Mouse (Mus musculus) cerebral cortex, adult 2 months (tissue): ENCODE data around the gene Pqbp1.

ENCODE experiments used
- WGBS: fragments of 180-500 bp; shearing (Covaris S2); methylation state at CpG from one replicate; pipeline ENCODE4 v1.1.7; 2018; 5-methylcytosine and 5-hydroxymethylcytosine counted together

Gene Pqbp1

DNA sequence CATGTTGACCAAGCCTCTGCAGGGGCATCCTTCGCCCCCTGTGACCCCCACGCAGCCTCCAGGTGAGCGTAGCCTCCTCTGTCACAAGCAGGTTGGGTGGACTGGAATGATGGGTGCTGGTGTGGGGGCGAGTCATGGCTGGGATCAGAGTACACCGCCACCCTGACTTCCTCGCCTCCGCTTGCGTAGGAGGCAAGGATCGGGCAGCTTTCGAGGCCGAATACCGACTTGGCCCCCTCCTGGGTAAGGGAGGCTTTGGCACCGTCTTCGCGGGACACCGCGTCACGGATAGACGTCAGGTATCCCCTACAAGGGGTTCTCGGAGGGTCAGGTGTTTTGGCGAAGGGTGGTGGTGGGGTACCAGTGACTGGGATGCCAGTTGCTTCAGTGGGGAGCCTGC lies 20.6 kb downstream of the Pqbp1 start:
- 5% methylated on average over 21 of the region's 21 CpGs for WGBS

DNA sequence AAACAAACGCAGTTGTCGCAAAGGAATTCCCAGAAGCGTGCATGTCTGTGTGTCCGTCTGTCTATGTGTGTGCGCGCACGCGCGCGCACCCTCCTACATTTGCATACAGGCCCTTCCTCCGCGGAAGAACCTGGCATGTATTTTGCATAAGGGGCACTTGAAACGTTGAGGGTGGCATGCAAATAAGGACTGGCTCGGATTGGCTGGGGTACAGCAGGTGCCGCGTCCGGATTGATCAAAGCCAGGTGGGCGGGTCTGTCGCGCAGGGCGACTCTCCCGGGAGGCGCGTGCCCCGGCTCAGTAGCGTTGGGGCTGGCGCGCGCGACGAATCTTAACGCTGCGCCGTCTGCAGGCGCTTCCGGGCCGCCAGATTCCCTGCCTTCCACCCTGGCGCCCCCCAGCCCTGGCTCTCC lies 21.1 kb downstream of the Pqbp1 start, which contains the start of gene Pim2:
TSS of gene Pim2 (plus strand) at position 256 of the 413 bp plus-strand sequence.
- WGBS = 2% methylated on average over 38 of the region's 38 CpGs

DNA sequence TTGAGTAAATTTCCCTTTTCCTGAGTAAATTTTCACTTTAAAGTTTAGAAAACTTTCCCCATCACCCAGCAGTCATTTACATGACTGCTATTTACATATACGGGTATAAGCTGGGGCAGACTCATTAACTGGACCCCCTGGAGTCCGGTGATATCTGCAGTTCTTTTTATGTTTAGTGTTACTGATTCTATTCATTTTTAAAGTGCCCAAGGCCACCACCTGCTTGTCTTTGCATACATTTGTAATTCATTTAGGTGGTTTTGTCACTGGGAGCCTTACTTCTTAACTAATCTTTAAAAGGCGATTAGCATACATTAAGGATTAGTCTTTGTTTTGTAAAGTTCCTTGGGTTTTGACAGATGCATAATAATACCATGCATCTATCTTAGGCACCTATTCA lies 29.2 kb downstream of the Pqbp1 start:
- 56% methylated on average over 3 of the region's 3 CpGs for WGBS

DNA sequence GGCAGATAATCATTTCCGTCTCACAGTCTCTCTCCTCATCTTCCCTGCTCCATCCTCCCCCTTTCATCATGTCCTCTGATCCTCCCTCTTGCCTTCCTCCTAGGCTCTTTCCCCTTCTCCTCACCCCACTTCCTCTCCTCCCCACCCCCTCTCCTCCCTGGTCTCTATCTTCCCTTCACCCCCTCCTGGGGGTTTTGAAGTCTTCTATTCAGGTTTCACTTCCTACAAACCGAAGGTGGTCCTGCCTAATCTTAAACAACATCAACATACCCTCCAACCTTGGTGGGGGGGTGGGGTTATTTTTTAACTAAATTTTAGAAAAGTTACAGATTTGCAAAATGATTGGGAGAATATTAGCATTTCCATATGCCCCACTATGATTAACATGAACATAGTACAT lies 30.6 kb downstream of the Pqbp1 start:
- WGBS = 35% methylated on average over 2 of the region's 2 CpGs

DNA sequence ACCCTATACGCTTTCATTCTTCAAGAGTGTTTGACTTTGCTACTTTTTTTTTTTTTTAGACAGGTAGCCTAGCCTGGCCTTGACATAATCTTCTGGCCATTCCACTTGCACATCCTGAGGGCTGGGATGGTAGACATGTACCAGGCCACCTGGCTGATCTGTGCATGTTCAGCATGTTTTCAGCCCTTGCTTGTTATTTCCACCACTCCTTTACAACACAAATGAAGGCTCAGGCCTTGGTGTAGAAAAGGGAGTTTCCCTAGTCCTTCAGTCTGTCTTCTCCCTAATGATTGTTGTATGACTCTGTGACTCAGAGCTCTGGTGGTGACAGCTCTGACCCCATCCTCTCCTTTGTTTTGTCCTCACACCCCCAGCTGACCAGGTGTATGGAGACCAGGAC lies 31.9 kb downstream of the Pqbp1 start:
- 93% methylated on average over 1 of the region's 1 CpGs for WGBS

DNA sequence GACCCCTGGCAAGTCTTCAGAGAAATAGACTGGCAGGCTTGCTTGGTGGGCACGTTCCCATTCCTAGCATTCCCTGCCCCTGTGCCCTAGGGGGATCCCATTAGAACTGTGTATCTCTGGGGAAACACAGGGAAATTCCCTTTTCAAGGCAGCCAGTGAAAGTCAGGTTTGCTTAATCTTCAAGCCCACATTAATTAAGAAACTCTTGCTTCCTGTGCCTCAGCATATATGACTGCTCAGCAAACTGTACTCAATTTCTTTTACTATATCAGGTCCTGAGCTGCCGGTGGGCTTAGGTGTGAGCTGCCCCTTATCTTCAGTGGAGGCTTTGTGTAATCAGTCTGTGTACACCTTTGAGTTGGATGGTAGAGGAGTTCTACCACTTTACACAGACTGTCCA lies 33.3 kb downstream of the Pqbp1 start:
- WGBS = 65% methylated on average over 2 of the region's 2 CpGs

DNA sequence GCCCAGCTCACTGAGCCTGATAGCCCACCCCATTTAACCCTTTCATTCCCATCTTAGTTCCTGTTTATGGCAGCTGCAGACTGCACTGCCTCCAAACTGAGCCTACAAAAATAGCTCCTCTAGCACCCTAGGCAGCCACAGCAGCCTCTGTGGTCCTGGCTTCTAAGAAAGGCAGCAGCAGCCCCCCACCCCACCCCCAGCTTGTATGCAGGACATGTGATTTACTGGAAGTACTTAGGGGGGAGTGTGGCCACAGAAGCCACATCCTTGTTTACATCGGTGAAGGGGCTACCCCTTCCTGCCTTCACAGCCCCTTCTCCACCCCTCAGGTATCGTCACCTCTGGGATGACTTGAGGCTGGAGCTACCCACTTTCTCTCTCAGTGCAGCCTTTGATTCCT lies 33.7 kb downstream of the Pqbp1 start:
- WGBS = 71% methylated on average over 2 of the region's 2 CpGs

DNA sequence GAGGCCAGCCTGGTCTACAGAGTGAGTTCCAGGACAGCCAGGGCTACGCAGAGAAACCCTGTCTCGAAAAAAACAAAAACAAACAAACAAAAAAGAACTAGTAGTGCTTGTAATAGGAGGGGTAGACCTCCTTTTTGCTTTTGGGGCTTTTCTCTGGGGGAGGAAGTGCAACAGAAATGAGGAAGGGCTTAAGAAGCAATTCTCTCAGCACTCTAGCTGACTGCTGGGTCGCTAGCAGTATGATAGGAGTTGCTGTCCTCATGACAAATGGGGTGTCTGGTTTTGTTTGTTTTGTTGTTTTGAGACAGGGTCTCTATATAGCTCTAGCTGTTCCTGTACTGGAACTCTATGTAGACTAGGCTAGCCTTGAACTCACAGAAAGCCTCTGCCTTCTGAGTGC lies 34.5 kb downstream of the Pqbp1 start:
- WGBS = 72% methylated on average over 3 of the region's 3 CpGs

DNA sequence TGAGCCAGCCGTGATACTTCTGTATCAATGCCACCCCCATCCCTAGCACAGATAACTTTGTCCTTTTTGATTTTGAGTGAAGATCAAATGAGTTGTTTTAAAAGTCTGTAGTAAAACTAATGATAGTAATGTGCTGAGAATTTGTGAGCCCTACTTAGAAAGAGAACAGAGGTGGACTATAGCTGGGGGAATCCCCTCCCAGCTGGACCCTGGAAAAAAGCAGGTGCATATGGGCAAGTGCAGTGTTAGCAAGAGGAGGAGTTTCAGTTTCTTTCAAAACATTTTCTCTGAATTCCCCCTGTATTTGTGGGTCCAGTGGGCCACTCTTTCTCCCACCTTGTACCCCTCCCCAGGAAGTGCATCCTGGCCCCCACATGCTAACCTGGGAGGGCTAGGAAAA lies 35.9 kb downstream of the Pqbp1 start:
- WGBS = 47% methylated on average over 1 of the region's 1 CpGs

DNA sequence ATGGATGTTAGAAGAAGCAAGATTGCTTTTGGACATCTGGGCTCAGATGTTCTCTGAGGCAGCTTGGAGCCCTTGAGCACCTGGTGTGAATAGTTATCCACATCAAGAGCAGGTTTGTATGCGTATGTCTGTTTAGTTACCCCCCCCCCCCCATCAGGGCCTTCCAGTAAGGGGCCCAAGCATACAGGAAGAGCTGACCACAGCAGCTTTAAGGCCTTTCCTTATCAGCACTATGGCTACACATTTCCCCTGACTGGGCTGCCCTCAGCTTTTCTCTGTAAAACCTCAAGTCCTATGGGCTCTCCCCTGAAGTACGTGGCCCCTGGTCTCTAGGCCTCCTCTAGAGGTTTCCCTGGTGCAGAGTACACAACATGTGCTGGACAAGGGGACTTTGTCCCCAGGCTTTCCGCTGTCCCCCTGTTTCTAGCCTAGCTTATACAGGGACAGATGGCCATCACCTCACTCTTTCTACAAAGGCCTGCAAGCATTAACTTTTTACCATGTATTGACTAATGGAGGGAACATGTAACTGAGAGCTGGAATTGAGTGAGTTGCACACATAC lies 39.8 kb downstream of the Pqbp1 start:
- WGBS = 85% methylated on average over 3 of the region's 3 CpGs

DNA sequence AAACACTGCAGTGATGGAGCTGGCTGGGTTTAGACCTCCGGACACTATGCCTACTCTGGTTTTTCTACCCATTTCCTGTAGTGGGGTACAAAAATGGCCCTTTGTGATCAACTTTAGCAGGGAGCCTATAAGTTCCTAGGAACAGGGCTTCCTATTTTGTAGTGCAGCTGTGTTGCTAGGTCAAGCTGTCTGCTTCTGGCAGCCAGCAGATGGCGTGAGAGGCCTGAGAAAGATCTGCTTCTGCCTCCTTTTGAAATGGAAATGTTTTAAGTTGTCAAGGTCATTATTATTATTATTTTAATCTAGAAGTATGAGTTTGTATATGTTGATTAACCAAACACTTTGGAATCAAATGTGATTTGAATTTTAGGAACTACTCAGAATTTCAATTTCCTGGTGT lies 44.5 kb downstream of the Pqbp1 start:
- WGBS = 30% methylated on average over 2 of the region's 2 CpGs

DNA sequence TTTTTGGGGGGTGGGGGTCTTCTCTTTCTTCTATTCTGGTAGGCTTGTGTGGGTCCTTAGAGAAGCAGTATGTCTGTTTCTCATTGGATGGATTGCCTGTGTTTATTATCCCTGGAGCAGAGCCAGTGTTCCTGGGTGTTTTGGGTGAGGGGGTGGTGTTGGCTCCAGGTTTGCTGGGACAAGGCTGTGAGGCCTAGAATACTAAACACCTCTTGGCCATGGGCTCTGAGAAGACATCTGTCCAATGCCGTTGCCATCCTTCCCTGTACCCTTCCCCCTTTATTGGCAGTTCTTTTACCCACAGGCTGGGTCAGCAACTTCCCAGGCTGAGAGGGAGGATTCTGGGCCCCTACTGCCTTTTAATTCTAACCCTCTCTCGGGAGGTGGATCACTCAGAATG lies 51.2 kb downstream of the Pqbp1 start:
- WGBS = 23% methylated on average over 2 of the region's 2 CpGs
